Mouse (Mus musculus) kidney, postnatal 36 days (tissue): ENCODE data around the gene Mpp4.

Experiments used
- DNase-seq, 2 experiments: peaks; one replicate each; pipeline ENCODE4 v3.0.0; 2021 to 2022; ENCODE audit warnings: mixed read lengths in 2 of 2

Gene Mpp4

GRCm38 (mm10) chr1:59167654-59168425 lies 4.7 kb upstream of the Mpp4 start:
- DNase-seq, result peak in 1 of 2 experiments; percentile 21

DNA sequence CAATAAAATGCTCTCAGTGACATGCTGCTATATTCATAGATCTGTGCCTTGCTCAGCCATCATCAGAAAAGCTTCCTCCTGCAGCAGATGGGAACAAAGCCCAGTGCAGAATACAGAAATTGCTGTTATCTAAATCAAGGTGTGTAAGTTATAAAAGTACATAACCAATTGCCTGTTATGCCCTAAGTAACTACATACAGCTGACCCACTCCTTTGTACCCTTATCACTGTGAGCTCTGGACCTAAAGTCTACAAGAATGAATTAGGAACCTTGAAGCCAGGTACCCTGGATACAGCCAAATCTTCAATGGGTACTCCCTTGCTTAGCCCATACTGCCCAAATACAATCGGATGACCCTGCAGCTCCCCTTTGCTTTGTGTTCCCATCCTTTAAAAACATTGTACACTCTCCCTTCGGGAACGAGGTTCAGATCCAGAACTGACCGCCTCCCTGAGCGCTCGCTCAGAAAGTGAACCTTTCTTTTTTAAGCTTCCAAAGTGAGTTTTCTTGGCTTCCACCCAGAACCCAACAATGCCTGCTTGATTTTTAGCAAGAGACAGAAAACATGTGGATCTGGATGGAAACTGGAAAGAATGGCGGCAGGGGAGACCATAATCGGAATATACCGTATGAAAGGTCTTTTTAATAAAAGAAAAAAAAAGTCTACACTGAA lies 3.2 kb upstream of the Mpp4 start:
- DNase-seq, result peak; percentile 35 to 44

GRCm38 (mm10) chr1:59163918-59164317 lies 729 bp upstream of the Mpp4 start:
- DNase-seq, result peak in 1 of 2 experiments; percentile 30

DNA sequence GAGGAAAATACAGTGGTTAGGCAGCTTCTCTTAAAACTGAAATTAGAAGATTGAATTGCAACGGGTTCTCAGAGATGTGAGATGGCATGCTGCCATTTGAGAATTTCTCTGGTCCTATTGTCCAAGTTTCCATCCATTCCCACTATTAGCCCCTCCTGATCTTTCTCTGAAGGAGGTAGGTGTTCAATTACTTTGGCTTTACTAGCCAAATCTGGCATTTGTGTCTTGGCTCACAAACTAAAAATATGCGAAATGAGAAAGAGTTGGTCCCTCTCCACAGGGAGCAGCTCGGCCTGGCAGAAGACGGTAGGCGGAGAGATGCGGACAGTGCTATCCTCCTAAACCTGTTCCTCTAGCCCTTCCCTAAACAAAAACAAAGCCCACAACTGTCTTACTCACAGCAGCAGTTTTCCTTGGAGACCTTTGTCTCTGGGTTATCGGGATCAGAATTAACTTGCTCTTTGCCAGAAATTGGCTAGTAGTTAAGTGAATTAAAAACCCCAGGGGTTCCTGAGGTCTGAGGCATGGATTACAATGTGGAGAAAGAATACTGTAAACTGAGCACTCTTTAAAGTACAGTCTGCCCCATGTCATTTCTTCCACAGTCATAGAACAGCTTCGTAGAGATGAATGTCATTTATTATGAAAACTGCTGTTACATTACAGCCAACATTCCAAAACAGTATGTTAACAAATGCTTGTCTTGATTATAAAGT lies 722 bp downstream of the Mpp4 start:
- DNase-seq, result no peak

DNA sequence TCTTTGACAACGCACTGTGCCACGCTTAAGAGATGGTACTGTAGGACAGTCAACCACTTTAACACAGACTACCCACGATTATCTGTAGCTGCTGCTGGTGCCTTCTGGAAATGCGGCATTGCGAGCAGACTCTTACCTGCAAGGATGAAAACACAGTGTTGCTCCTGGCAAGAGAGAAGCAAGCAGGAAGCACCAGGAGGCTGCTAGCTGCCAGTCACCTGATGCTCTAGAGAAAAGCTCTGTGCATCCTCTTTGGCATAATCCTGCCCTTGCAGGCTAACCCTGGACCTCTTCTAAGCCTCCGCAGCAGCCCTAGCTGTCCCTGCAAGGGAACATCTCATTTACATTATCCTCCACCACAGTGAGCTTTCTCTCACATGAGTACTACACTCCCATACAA lies 1.8 kb downstream of the Mpp4 start:
- no peak for DNase-seq

- DNase-seq, result peak; percentile 66 to 67
Measured at GRCm38 (mm10) chr1:59160871-59161270, 2.3 kb downstream of the Mpp4 start.

GRCm38 (mm10) chr1:59159136-59159535 lies 4.1 kb downstream of the Mpp4 start:
- DNase-seq, result no peak

- DNase-seq, result no peak
Measured at GRCm38 (mm10) chr1:59158498-59158897, 4.7 kb downstream of the Mpp4 start.

DNA sequence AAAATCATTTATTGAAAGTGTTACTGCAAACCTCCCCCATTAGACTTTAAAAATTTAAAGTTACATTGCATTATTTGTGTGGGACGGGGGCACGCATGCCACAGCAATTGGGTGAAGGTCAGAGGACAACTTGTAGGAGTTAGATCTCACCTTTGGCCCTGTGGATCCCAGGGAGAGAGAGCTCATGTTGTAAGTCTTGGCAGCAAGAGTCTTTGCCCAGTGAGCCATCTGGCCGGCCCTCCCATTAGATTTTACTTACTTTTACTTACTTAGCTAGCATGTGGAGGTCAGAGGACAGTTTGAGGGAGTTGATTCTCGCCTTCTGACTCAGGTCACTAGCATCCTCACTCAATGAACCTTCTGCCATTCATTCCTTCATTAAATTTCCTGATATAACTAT lies 5.3 kb downstream of the Mpp4 start:
- DNase-seq, result peak; percentile 59 to 84

DNA sequence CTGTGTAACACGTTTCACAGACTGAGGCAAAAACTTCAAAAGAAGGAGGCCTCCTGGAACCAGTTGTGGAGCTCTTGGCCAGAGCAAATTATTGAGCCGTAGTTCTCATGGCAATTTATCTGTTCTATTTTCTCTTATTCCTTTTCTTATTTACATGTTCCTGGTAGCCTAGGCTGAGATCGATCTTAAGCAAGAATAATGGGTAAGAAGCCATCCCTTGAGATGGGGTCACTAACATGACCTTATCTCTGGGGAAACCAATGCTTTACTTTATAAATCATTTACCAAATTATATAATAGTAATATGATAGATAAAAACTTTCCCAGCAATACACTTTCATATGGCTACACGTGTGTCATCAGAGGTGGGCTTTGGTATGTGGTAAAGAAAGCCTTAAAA lies 10.8 kb downstream of the Mpp4 start:
- DNase-seq, result peak in 1 of 2 experiments; percentile 23

GRCm38 (mm10) chr1:59150542-59150941 lies 12.6 kb downstream of the Mpp4 start:
- no peak for DNase-seq

DNA sequence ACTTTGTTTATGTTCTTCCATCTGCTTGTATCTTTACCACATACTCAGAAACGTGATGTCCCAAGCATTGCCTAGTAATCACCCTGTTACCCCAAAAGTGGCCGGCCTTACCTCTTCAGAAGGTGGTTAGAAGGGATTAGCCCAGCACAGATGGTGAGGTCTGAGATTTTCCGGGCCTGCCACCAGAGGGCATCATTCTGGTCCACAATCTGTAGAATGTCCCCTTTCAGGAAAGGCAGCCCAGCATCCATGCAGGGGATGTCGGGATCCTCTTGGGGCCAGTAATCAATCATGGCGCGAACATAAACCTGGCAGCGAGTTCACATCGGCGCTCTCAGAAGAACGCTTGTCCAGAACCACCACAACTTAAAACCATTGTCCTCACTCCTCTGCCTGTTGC lies 18.6 kb downstream of the Mpp4 start:
- peak; percentile 49 to 80 for DNase-seq

DNA sequence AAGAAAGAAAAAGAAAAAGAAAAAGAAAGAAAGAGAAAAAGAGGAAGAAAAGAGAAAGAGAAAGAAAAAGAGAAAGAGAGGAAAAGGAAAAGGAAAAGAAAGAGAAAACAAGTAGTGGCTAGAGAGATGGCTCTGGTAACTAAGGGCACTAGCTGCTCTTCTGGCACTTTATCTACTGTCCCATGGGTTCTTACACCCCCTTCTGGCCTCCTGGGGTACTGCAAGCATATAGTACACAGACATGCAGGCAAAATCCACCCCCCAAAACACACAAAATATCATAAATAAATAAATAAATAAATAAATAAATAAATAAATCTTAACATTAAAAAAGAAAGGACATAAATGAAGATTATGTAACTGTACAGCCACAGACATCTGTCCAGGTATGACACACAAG lies 20.4 kb downstream of the Mpp4 start:
- peak; percentile 77 to 88 for DNase-seq

GRCm38 (mm10) chr1:59134419-59134818 lies 28.8 kb downstream of the Mpp4 start:
- no peak for DNase-seq

GRCm38 (mm10) chr1:59128879-59129278 lies 34.3 kb downstream of the Mpp4 start:
- no peak for DNase-seq

GRCm38 (mm10) chr1:59125558-59125957 lies 37.6 kb downstream of the Mpp4 start:
- DNase-seq, result no peak

DNA sequence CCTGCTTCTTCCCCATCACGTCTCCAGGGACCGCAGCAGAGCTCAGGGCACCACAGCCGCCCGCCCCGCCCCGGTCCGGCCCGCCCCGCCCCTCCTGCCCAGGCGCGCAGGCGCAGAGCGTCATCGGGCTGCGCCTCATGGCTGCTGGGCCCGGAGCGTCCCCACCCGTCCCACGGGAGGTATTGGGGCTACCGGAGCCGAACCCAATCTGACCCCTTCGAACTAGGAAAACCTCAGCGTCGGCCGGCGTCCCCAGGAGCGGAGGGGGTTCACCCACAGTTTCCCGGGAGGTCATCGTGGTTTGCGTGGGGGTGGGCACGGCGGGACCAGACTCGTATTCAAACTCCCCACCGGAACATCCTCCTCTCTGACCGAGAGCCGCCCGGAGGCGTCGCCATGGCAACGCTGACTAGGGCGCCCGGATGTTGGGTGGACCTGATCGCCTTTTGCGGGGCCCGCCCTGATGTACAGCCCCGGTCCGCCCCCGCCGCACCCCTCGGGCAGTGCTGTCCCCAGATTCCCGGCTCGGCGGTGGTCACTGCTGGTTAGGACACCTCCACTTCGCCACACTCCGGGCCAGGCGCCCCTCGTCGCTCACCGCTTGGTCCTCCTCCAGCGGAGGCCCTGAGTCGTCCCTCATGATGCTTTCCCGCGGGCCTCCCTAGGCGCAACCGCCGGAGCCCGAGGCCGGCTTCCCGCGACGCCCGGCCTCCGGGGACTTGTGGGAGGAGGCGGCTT lies 43.3 kb downstream of the Mpp4 start, which contains the start of gene Tmem237:
TSS of gene Tmem237 (minus strand) at position 689 of the 738 bp plus-strand sequence.
- peak; percentile 94 to 95 for DNase-seq

- peak; percentile 36 to 46 for DNase-seq
Measured at GRCm38 (mm10) chr1:59110524-59110923, 52.7 kb downstream of the Mpp4 start.

GRCm38 (mm10) chr1:59102071-59102470 lies 61.1 kb downstream of the Mpp4 start:
- peak; percentile 59 to 67 for DNase-seq

DNA sequence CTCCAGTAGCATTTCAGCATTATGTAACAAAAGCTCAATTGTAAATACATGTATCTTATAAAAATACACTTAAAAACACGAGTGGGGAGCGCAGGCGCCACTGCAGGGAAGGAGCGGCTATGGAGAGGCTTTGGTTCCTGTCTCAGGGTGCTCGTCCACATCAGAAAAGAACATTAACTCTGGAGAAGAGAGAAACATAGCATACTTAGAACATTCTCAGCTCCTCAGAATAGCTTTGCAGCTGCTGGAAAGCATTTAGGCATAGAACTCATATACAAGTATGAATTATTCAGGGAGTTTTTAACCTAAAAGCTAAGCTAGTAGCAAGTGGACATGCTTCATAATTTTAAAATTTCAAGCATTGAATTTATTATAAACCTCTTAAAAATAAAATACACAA lies 62.2 kb downstream of the Mpp4 start:
- DNase-seq, result no peak

- DNase-seq, result no peak
Measured at GRCm38 (mm10) chr1:59094705-59095104, 68.5 kb downstream of the Mpp4 start, which contains the start of gene C2cd6. C2cd6 (minus strand) TSS chr1:59094900.
